Mouse (Mus musculus): ENCODE measurements around the gene Gm49383.

Gm49383 gene

GRCm38 (mm10) chr12:69196444-69197377 lies at the start of gene Gm49383:
TSS of gene Gm49383 (minus strand) at chr12:69197104.
- DNase-seq (ENCODE audit: low spot score): peak; percentile 90

- peak; percentile 84 for DNase-seq (ENCODE audit: low spot score)
Observed at GRCm38 (mm10) chr12:69241771-69242431, 45.0 kb upstream of the Gm49383 start.

- no peak for DNase-seq (ENCODE audit: low spot score)
Observed at GRCm38 (mm10) chr12:69241405-69241770, 44.5 kb upstream of the Gm49383 start.

GRCm38 (mm10) chr12:69240876-69241275 lies 44.0 kb upstream of the Gm49383 start, which contains the start of gene Klhdc1:
TSS of gene Klhdc1 (plus strand) at chr12:69241176.
- no peak for DNase-seq (ENCODE audit: low spot score)

- DNase-seq (ENCODE audit: low spot score): no peak
Observed at GRCm38 (mm10) chr12:69238284-69238683, 41.4 kb upstream of the Gm49383 start.

DNA sequence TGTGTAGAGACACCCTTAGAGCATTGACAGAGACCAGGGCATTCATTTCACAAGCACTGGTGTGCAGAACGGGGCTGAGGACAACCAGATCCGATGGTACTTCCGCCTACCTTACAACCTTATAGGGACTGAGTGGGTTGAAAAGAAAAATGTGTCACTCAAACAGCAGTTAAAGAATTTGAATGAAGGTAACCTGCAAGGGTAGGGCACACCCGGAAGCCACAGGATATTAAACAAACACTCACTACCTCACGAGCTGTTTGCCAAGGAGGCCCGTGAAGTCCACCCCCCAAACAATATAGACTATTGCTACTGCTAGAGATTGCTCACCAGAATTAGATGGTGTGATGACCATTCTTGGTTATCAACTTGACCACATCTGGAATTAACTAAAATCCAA lies 38.9 kb upstream of the Gm49383 start:
- no peak for DNase-seq (ENCODE audit: low spot score)

GRCm38 (mm10) chr12:69229251-69229650 lies 32.3 kb upstream of the Gm49383 start:
- DNase-seq (ENCODE audit: low spot score): peak; percentile 24

- DNase-seq (ENCODE audit: low spot score): peak; percentile 91
Observed at GRCm38 (mm10) chr12:69227776-69228466, 31.0 kb upstream of the Gm49383 start, which contains the start of gene Pole2. TSS of gene Pole2 (minus strand) at chr12:69228195.

DNA sequence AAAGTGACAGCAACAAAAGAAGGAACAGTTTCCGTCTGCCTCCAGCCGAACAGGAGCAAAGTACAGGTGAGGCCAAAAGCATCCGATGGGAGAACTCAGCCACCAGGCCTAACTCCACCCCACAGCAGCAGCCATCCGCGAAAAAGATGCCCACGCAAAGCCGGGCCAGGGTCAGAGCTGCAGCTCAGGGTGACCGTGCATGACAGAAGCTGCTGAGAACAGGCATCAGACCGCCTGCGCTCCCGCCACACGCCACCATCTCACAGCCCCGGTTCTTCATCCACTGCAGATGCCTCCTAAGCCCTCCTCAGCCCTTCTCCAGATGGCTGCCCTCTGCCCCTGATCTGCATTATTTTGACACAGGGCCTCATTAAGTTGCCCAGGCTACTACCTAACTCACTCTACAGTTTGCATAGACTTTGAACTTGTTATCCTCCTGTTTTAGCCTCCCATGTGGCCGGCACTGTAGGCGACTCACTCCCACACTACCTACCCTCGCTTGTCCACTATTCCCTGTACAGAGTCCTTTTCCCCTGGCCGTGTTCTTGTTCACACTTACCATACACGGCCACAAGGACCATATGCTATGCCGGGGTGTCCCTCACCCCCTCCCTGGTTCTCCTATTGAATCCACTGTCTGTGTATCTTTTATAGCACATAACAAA lies 23.8 kb upstream of the Gm49383 start:
- no peak for DNase-seq (ENCODE audit: low spot score)

DNA sequence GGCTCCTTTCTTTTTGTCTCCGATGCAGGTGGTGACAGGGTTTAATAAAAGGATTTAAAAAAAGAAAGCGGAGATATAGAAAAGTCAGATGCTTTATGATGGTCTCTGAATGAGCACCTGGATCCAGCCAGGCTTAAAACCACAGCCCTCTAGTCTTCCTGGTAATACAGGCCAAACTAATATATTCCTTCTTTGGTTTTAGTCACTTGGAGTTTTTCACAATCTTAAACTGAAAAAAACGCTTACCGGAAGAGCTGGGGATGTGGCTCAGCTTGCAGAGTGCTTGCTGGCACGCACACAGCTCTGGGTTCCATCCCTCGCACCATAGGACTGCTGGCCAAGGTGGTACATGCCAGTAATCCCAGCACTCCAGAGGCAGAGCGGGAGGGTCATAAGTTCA lies 19.7 kb upstream of the Gm49383 start:
- DNase-seq (ENCODE audit: low spot score): no peak

DNA sequence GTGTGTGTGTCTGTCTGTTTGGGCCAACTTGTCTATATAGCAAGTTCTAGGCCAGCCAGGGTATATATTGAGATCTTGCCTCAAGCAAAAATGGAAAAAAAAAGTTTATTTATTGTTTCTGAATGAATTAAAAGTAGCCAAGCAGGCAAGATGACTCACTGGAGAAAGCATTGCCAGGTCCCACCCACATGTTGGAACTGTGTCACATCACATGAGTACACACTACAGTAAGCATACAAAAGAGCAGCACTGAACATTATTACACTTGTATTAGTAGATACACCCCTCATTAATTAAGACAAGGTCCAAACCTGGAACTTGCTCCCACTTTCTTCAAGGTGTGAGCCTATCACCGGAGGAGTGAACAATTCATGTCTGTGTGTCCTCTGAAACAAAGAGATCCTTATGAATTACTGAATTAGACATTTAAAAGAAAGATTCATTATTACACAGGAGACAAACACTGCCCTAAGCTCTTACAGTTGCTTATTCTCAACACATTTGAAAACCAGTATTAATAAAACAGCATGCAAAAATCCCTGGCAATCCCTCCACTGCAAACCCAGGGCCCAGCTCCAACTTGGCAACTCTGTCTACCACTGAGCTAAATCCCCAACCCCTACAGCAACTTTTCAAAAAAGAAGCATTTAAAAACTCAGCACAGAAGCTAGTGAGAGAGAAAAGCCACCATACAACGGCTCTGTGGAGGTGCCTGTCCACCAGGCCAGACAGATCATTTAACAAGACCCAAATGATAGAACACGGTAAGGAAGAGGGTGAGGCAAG lies 18.3 kb upstream of the Gm49383 start:
- no peak for DNase-seq (ENCODE audit: low spot score)

DNA sequence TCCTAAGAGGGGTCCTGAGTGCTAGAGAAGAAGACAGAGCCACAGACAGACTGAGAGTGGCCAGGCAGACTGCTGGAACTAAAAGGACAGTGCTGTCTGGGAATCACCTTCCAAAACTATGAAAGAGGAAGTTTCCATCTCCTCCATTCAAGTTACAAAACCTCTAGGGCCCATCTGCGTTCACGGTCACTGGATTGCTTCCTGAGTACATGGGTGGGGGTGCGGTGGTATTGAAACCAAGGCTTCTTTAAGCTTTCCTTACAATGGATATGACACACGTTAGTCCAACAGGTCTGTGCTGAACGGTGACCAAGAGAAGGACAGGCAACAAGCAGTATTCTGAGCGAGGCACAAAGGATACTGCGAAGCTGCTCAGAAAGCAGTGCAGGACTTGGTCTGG lies 17.5 kb upstream of the Gm49383 start:
- no peak for DNase-seq (ENCODE audit: low spot score)

GRCm38 (mm10) chr12:69213186-69213777 lies 16.4 kb upstream of the Gm49383 start:
- DNase-seq (ENCODE audit: low spot score): no peak

DNA sequence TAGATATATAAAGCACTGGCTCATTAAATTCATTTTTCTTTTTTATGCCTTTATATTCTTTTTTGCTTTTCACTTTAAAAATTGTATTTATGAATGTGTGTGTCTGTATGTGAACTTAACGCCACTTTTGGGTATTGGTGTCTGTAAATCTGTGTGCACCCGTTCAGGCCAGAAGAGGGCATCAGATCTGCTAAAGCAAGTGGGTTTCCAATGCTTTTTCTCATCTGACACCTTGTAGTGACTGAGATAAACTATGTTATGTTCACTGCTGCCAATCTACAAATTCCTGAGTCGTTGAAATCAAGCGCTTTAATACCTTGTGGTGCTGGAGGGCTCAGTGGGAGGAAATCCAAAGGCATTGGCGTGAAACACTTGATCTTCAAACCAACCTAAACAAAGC lies 14.2 kb upstream of the Gm49383 start:
- DNase-seq (ENCODE audit: low spot score): peak; percentile 28

DNA sequence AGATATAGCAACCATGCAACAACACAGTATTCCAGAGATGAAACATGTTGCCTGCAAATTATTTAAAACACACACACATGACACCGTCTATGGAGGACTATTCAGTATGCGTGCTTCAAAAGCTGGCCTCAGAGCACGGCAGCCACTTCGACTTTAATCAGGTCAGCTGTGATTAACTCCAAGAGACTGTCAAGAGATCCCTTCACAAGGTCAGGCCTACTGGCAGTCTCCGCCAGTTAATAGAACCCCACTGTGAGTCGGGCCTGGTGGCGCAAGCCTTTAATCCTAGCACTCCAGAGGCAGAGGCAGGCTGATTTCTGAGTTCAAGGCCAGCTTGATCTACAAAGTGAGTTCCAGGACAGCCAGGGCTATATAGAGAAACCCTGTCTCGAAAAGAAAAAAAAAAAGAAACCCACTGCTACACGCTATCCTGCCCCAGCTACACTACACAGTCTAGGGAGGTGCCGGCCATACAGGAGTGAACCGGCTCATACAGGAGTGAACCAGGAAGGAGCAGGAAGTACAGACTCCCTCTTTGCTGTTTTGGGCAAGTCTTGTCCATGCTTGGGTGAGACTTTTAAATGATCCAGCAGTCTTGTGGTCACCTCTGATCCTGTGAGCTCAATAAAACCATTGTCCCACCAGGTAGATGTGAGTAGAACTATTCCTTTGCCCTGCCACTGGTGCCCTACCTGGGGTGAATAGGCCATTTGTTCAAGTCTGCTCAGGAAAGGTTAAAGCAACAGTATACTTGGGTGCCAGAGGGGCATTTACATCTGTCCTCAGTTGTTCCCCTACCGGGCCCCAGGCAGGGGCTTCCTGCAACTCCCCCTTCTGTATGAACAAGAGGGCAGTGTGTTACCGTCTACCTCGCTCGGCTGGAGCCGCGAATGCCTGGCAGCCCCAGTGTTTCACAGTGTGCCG lies 13.4 kb upstream of the Gm49383 start:
- no peak for DNase-seq (ENCODE audit: low spot score)

GRCm38 (mm10) chr12:69208520-69208919 lies 11.6 kb upstream of the Gm49383 start:
- DNase-seq (ENCODE audit: low spot score): no peak

GRCm38 (mm10) chr12:69207926-69208325 lies 11.0 kb upstream of the Gm49383 start:
- DNase-seq (ENCODE audit: low spot score): no peak

- DNase-seq (ENCODE audit: low spot score): no peak
Observed at GRCm38 (mm10) chr12:69207396-69207795, 10.5 kb upstream of the Gm49383 start.

DNA sequence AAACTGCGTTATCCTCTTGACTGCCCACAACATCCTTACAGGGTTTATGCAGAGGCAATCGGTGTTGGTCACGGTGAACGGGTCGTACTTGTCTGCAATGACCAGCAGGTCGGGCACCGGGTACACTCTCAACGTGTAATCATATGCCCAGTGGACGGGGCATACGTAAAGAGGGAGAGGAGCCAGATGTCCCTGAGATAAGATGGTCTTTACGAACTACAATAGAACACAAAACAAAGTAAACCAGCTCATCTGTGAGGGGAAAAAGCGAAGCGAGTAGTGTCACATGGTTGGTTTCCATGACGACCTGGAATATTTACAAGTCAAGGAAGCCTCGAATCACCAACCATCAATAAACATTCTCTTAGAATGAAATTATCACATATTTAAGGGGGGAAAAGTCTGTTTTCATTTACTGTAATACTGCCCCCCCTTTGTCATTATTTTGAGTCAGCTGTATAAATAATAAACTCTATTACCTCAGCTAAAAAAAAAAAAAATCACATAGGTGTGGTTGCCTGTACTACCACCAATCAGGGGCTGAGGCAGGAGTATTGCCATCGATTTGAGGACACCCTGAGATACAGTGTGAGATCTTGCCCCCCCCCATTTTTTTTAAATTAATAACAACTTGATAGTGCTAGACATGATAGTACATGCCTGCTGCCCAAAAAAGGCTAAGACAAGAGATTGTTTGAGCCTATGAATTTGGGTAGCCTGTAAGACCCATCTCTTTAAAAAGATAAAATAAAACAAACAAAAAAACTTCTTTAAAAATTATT lies 7.3 kb upstream of the Gm49383 start, which contains the start of gene Gm49384:
TSS of gene Gm49384 (minus strand) at position 216 of the 782 bp plus-strand sequence.
- DNase-seq (ENCODE audit: low spot score): peak; percentile 60
